15 mouse cellular contexts compared by ENCODE assay signal in the genomic region with DNA sequence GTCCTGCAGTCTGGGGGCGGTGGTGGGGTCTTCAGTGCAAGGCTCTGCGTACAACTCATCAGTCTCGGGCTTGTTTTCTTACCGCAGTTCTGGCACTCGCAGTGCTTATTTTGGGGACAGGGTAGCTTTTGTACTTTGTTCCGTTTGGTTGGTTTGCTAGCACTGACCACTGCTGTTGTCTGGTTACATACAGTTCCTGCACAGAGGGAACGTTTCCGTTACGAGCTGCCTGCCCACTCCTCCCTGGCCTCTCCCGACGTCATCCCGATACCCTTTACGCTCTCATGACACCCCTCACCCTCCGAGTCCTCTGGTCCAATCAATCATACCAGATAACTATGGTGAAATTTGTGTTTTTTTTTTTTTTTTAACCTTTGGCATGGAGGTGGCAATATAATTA. TPM values are rescaled to one million over a fixed set of nuclear protein-coding genes. Genes with fewer than 3 reads are reported as not detected.
DNase-seq lines count a peak whose midpoint lies in the region; ATAC-seq and TF ChIP-seq lines count a peak whose summit lies in the region.
"Had no signal": no experiment of that assay in that cellular context is flagged by ENCODE, and none has a peak within 500 bp of the region (broad histone marks: within the 10 kb centered on the region; RNA-seq: fewer than 3 reads in every experiment).

No protein-coding gene starts in this region.

- no peak for ATAC-seq in heart, embryonic 16.5 days (replicated peaks; ENCODE audit: extremely low read depth, insufficient read depth, low FRiP score)
- ATAC-seq in liver, embryonic 11.5 days (replicated peaks; ENCODE audit: low FRiP score): no peak
- ATAC-seq in intestine, postnatal 0 days: no peak
- ATAC-seq: Patski had no signal

- 63% methylated on average over 14 of the region's 14 CpGs for WGBS in heart, embryonic 16.5 days
- 66% methylated on average over 14 of the region's 14 CpGs for WGBS in liver, embryonic 11.5 days
- 64% methylated on average over 14 of the region's 14 CpGs for WGBS in intestine, postnatal 0 days

- H3K9me3 ChIP-seq in heart, embryonic 16.5 days (replicated peaks; ENCODE audit: control insufficient read depth, low read length): no peaks in the 10 kb centered on the region
- H3K9me3 ChIP-seq in liver, embryonic 11.5 days (ENCODE audit: control insufficient read depth, low read length): no peaks in the 10 kb centered on the region
- H3K9me3 ChIP-seq in intestine, postnatal 0 days (ENCODE audit: control insufficient read depth): no peaks in the 10 kb centered on the region
- H3K9me3 ChIP-seq: heart, embryonic 10.5 days; hindbrain, embryonic 15.5 days; neural tube, embryonic 15.5 days had no signal

- intact Hi-C loops in left cerebral cortex, postnatal 10 days (cut with DNase I): loop anchor here (5.0 kb wide), 1 partner anchor 41 kb away; no protein-coding TSS in a partner anchor

- no peaks in the 10 kb centered on the region for H3K36me3 ChIP-seq in heart, embryonic 16.5 days (ENCODE audit: control insufficient read depth, insufficient read depth)
- H3K36me3 ChIP-seq in liver, embryonic 11.5 days (ENCODE audit: control insufficient read depth, insufficient read depth, low read length): peaks cover 9% of the 10 kb centered on the region; the same call in 1 of the 2 replicates
- peaks cover 21% of the 10 kb centered on the region for H3K36me3 ChIP-seq in intestine, postnatal 0 days (ENCODE audit: control insufficient read depth, insufficient read depth)

- H3K9ac ChIP-seq in heart, embryonic 16.5 days (ENCODE audit: low read length): no peak overlapping the region
- 0 out of 2 replicates have a peak overlapping the region, but pooled peaks have one; percentile 20 for H3K9ac ChIP-seq in liver, embryonic 11.5 days (ENCODE audit: low read depth, low read length)
- H3K9ac ChIP-seq in intestine, postnatal 0 days (ENCODE audit: low read depth, low read length): no peak overlapping the region
- H3K9ac ChIP-seq: hindbrain, embryonic 15.5 days; neural tube, embryonic 15.5 days had no signal

- peak overlapping the region; percentile 4; the same call in 1 of the 2 replicates for H3K4me2 ChIP-seq in heart, embryonic 16.5 days (ENCODE audit: low read depth, low read length)
- peak overlapping the region; percentile 30 for H3K4me2 ChIP-seq in liver, embryonic 11.5 days
- H3K4me2 ChIP-seq in intestine, postnatal 0 days (replicated peaks; ENCODE audit: low read depth): no peak overlapping the region; the same call in 1 of the 2 replicates
- H3K4me2 ChIP-seq: hindbrain, embryonic 15.5 days; neural tube, embryonic 15.5 days had no signal

- peaks cover 17% of the 10 kb centered on the region for H3K4me1 ChIP-seq in heart, embryonic 16.5 days (ENCODE audit: control insufficient read depth, insufficient read depth, low read length)
- peaks cover 18% of the 10 kb centered on the region for H3K4me1 ChIP-seq in liver, embryonic 11.5 days (replicated peaks; ENCODE audit: control insufficient read depth, insufficient read depth, low read length)
- no peaks in the 10 kb centered on the region for H3K4me1 ChIP-seq in intestine, postnatal 0 days (replicated peaks; ENCODE audit: control insufficient read depth, insufficient read depth, low read length)

- TF ChIP-seq CTCF in intestine, postnatal 0 days (IDR thresholded peaks at IDR 0.05; ENCODE audit: low read depth): no peak

- peak; percentile 65 for DNase-seq in adrenal gland, adult 2 months
- DNase-seq in adrenal gland, postnatal 4 days (ENCODE audit: low spot score in 2 of 2): no peak
- no peak for DNase-seq in heart, adult 9 months (ENCODE audit: low spot score in 2 of 2)
- peak; percentile 57 to 71 for DNase-seq in kidney, adult 8-10 months
- no peak for DNase-seq in liver, embryonic 11.5 days (ENCODE audit: low spot score)
- DNase-seq in left cerebral cortex, postnatal 10 days (ENCODE audit: extremely low spot score in 1 of 2, low spot score in 2 of 2): no peak
- DNase-seq: cerebellum, adult 11 months; lung, adult 2 months; retina, postnatal 1 day had no signal

- H3K4me3 ChIP-seq in heart, embryonic 16.5 days (ENCODE audit: low read length): no peak overlapping the region
- H3K4me3 ChIP-seq in liver, embryonic 11.5 days (ENCODE audit: low read depth, low read length): no peak overlapping the region
- no peak overlapping the region for H3K4me3 ChIP-seq in intestine, postnatal 0 days (ENCODE audit: low read depth, low read length)
- H3K4me3 ChIP-seq: heart, embryonic 10.5 days; hindbrain, embryonic 15.5 days; neural tube, embryonic 15.5 days had no signal

- no peak overlapping the region for H3K27ac ChIP-seq in heart, embryonic 16.5 days (ENCODE audit: low read length)
- peak overlapping the region; percentile 9; the same call in 1 of the 2 replicates for H3K27ac ChIP-seq in liver, embryonic 11.5 days (ENCODE audit: low read depth, low read length)
- H3K27ac ChIP-seq in intestine, postnatal 0 days (ENCODE audit: low read depth, low read length): no peak overlapping the region
- H3K27ac ChIP-seq: heart, embryonic 10.5 days; hindbrain, embryonic 15.5 days; neural tube, embryonic 15.5 days had no signal

- H3K27me3 ChIP-seq in heart, embryonic 16.5 days (ENCODE audit: control insufficient read depth, insufficient read depth, low read length): no peaks in the 10 kb centered on the region
- H3K27me3 ChIP-seq in liver, embryonic 11.5 days (replicated peaks; ENCODE audit: control insufficient read depth, insufficient read depth, low read length): no peaks in the 10 kb centered on the region
- no peaks in the 10 kb centered on the region for H3K27me3 ChIP-seq in intestine, postnatal 0 days (replicated peaks; ENCODE audit: control insufficient read depth, insufficient read depth, low read length)
- H3K27me3 ChIP-seq: hindbrain, embryonic 15.5 days; neural tube, embryonic 15.5 days; Patski had no signal

RNA-seq across cellular contexts. Expression of a gene that starts 2.6 kb away (rescaled TPM):
- total RNA-seq in adrenal gland, adult 2 months (2021): 100 to 1,000 TPM; 136 to 156 TPM
- 128 and 159 TPM in 2 replicates for polyA plus RNA-seq in adrenal gland, adult 2 months (2012; rRNA removed)
- 100 to 1,000 TPM; 180 to 182 TPM for total RNA-seq in adrenal gland, postnatal 4 days (2021)
- 60.5 and 63.3 TPM in 2 replicates for polyA plus RNA-seq in heart, embryonic 16.5 days (2015; fragmentation: Nextera tagmentation; extraction: Ambion mirVana)
- 36.6 and 40.7 TPM in 2 replicates for polyA plus RNA-seq in liver, embryonic 11.5 days (2014; fragmentation: Nextera tagmentation; extraction: Ambion mirVana)
- polyA plus RNA-seq in intestine, postnatal 0 days (2015; fragmentation: Nextera tagmentation; extraction: Ambion mirVana): 33.1 and 35.2 TPM in 2 replicates
- total RNA-seq in left cerebral cortex, postnatal 10 days (2021): 10 to 100 TPM; 35.2 to 41.7 TPM

RNA-seq across cellular contexts. Expression of a gene that starts 28.3 kb away (rescaled TPM):
- 10 to 100 TPM in 1 of 2 experiments, 1 to 10 TPM in 1; 7.7 to 12.7 TPM for total RNA-seq in adrenal gland, adult 2 months (2021)
- polyA plus RNA-seq in adrenal gland, adult 2 months (2012; rRNA removed): 3.7 and 4.6 TPM in 2 replicates
- total RNA-seq in adrenal gland, postnatal 4 days (2021): 10 to 100 TPM; 13.1 to 18.4 TPM
- polyA plus RNA-seq in heart, embryonic 16.5 days (2015; fragmentation: Nextera tagmentation; extraction: Ambion mirVana): 10.0 and 11.4 TPM in 2 replicates
- polyA plus RNA-seq in liver, embryonic 11.5 days (2014; fragmentation: Nextera tagmentation; extraction: Ambion mirVana): 24.7 and 26.2 TPM in 2 replicates
- 5.2 and 6.2 TPM in 2 replicates for polyA plus RNA-seq in intestine, postnatal 0 days (2015; fragmentation: Nextera tagmentation; extraction: Ambion mirVana)
- 1 to 10 TPM; 7.8 to 8.1 TPM for total RNA-seq in left cerebral cortex, postnatal 10 days (2021)

RNA-seq across cellular contexts. Expression of a gene that starts 28.5 kb away (rescaled TPM):
- total RNA-seq in adrenal gland, adult 2 months (2021): 10 to 100 TPM; 51.6 to 75.1 TPM
- polyA plus RNA-seq in adrenal gland, adult 2 months (2012; rRNA removed): 11.7 and 12.2 TPM in 2 replicates
- 10 to 100 TPM; 47.2 to 54.9 TPM for total RNA-seq in adrenal gland, postnatal 4 days (2021)
- polyA plus RNA-seq in heart, embryonic 16.5 days (2015; fragmentation: Nextera tagmentation; extraction: Ambion mirVana): 95.6 and 101 TPM in 2 replicates
- polyA plus RNA-seq in liver, embryonic 11.5 days (2014; fragmentation: Nextera tagmentation; extraction: Ambion mirVana): 42.6 and 50.5 TPM in 2 replicates
- 21.1 and 25.6 TPM in 2 replicates for polyA plus RNA-seq in intestine, postnatal 0 days (2015; fragmentation: Nextera tagmentation; extraction: Ambion mirVana)
- 100 to 1,000 TPM; 103 to 104 TPM for total RNA-seq in left cerebral cortex, postnatal 10 days (2021)

Comparison
In these comparisons a context has a peak if more than half of its experiments do, and no peak if none do; other contexts are left out.
1. DNase-seq: peak in adrenal gland, adult 2 months (single experiment) and kidney, adult 8-10 months (2 of 2); none in adrenal gland, postnatal 4 days (0 of 2), heart, adult 9 months (0 of 2), liver, embryonic 11.5 days (single experiment) and left cerebral cortex, postnatal 10 days (0 of 2).